Mouse (Mus musculus): ENCODE data around the gene Ppil1.

- TF ChIP-seq POLR2A (IDR thresholded peaks at IDR 0.05; ENCODE audit: insufficient read depth, low read depth, low read length) (no peak), CTCF (IDR thresholded peaks at IDR 0.05; ENCODE audit: insufficient read depth, low read depth, low read length) (no peak)
Observed at GRCm38 (mm10) chr17:29281541-29281940, 17.6 kb upstream of the Ppil1 start.
